Mouse (Mus musculus) stomach, embryonic 14.5 days (tissue): ENCODE data around the gene Cfap74. TPM values are rescaled to one million over a fixed set of nuclear protein-coding genes. Genes with fewer than 3 reads are reported as not detected.

ENCODE experiments used
- ATAC-seq: fragments of 200-750 bp; cut with Nextera tagmentation; 2 replicates; pipeline ENCODE4 v1.8.0; 2017; ENCODE audit warnings: low read depth, moderate TSS enrichment; ENCODE audit not compliant: insufficient number of reproducible peaks, insufficient read depth, low FRiP score
- H3K27ac ChIP-seq: fragments of 300-500 bp; sonication (generic); 2 replicates; pipeline ENCODE4 v1.5.1; 2014; ENCODE audit warnings: mild to moderate bottlenecking, low read length, moderate library complexity, mixed read lengths
- H3K27me3 ChIP-seq: fragments of 300-500 bp; sonication (generic); 2 replicates; pipeline ENCODE4 v1.6.1; 2014; ENCODE audit warnings: low read length, control low read depth, mixed read lengths; ENCODE audit not compliant: control insufficient read depth, insufficient read depth
- H3K36me3 ChIP-seq: fragments of 300-500 bp; sonication (generic); 2 replicates; pipeline ENCODE4 v1.6.1; 2014; ENCODE audit warnings: mild to moderate bottlenecking, control low read depth, low read length, moderate library complexity, mixed read lengths; ENCODE audit not compliant: control insufficient read depth, insufficient read depth
- H3K4me1 ChIP-seq: fragments of 300-500 bp; sonication (generic); 2 replicates; pipeline ENCODE4 v1.6.1; 2014; ENCODE audit warnings: low read length, control low read depth, mixed read lengths; ENCODE audit not compliant: control insufficient read depth, insufficient read depth
- H3K4me2 ChIP-seq: fragments of 300-500 bp; sonication (generic); replicated peaks from 2 replicates; pipeline ENCODE4 v1.6.1; 2014; ENCODE audit warnings: low read depth, low read length, control low read depth
- H3K4me3 ChIP-seq: fragments of 300-500 bp; sonication (generic); 2 replicates; pipeline ENCODE4 v1.5.1; 2014; ENCODE audit warnings: low read depth, low read length, control low read depth
- H3K9ac ChIP-seq: fragments of 300-500 bp; sonication (generic); replicated peaks from 2 replicates; pipeline ENCODE4 v1.6.1; 2014; ENCODE audit warnings: low read depth, mild to moderate bottlenecking, control low read depth, low read length, moderate library complexity, mixed read lengths
- H3K9me3 ChIP-seq: fragments of 300-500 bp; sonication (generic); 2 replicates; pipeline ENCODE4 v1.6.1; 2016; ENCODE audit warnings: low read depth, low read length, control low read depth; ENCODE audit not compliant: control insufficient read depth
- WGBS: fragments of 180-500 bp; shearing (Covaris S2); extraction: QIAGEN DNeasy Blood & Tissue Kit; methylation state at CpG from one replicate; pipeline ENCODE4 v1.1.7; 2014; 5-methylcytosine and 5-hydroxymethylcytosine counted together
- polyA plus RNA-seq: library from polyadenylated mRNA; unstranded; fragments of >200 nt; fragmentation: Nextera tagmentation; extraction: Ambion mirVana; gene quantifications from 2 replicates; pipeline ENCODE4 v1.2.1, GENCODE M21; 2014

The Cfap74 gene
- polyA plus RNA-seq, 1 experiment from 2014 or later: 3.8 TPM

- no peaks in the 10 kb centered on the region for H3K4me1 ChIP-seq
Observed at GRCm38 (mm10) chr4:155397511-155398221, 11.3 kb upstream of the Cfap74 start, which contains the start of gene Gabrd. Gabrd (minus strand) TSS chr4:155398112.

GRCm38 (mm10) chr4:155398222-155398540, 10.8 kb upstream of the Cfap74 start:
- peaks cover 5% of the 10 kb centered on the region; the same call in 1 of the 2 replicates for H3K27me3 ChIP-seq
- H3K9ac ChIP-seq: no peak overlapping the region
- whole genome bisulfite sequencing: 2% methylated on average over 9 of the region's 9 CpGs
- H3K4me3 ChIP-seq: peak overlapping the region; percentile 27
- peak overlapping the region; percentile 80 for H3K4me2 ChIP-seq
- H3K9me3 ChIP-seq: no peaks in the 10 kb centered on the region
- H3K27ac ChIP-seq: no peak overlapping the region
- ATAC-seq: no peak
- H3K4me1 ChIP-seq: no peaks in the 10 kb centered on the region
- H3K36me3 ChIP-seq: no peaks in the 10 kb centered on the region

More at GRCm38 (mm10) chr4:155397511-155398221, 11.3 kb upstream of the Cfap74 start, which contains the start of gene Gabrd:
- Histone ChIP-seq H3K4me2 (peak within 1 kb of the TSS; percentile 80), H3K4me3 (peak within 1 kb of the TSS; percentile 27), H3K27me3 (peaks cover 5% of the 10 kb centered on the region; the same call in 1 of the 2 replicates), H3K9ac (no peak within 1 kb of the TSS), H3K36me3 (no peaks in the 10 kb centered on the region), H3K9me3 (no peaks in the 10 kb centered on the region), H3K27ac (no peak within 1 kb of the TSS)
- ATAC-seq: peak; percentile 61; the same call in 1 of the 2 replicates
- WGBS: 1% methylated on average over 43 of the region's 57 CpGs

- 70% methylated on average over 7 of the region's 7 CpGs for WGBS
- Histone ChIP-seq H3K27me3 (peaks cover 5% of the 10 kb centered on the region; the same call in 1 of the 2 replicates), H3K9ac (no peak overlapping the region), H3K36me3 (no peaks in the 10 kb centered on the region), H3K4me1 (no peaks in the 10 kb centered on the region), H3K27ac (no peak overlapping the region), H3K4me2 (no peak overlapping the region), H3K9me3 (no peaks in the 10 kb centered on the region), H3K4me3 (no peak overlapping the region)
- no peak for ATAC-seq
Observed at GRCm38 (mm10) chr4:155401121-155401520, 7.9 kb upstream of the Cfap74 start.

GRCm38 (mm10) chr4:155402489-155402888, 6.5 kb upstream of the Cfap74 start:
- H3K4me3 ChIP-seq: no peak overlapping the region
- WGBS: 85% methylated on average over 1 of the region's 1 CpGs
- no peak overlapping the region for H3K27ac ChIP-seq
- H3K9me3 ChIP-seq: no peaks in the 10 kb centered on the region
- H3K4me1 ChIP-seq: no peaks in the 10 kb centered on the region
- ATAC-seq: no peak
- no peak overlapping the region for H3K9ac ChIP-seq
- no peaks in the 10 kb centered on the region for H3K36me3 ChIP-seq
- H3K4me2 ChIP-seq: no peak overlapping the region
- H3K27me3 ChIP-seq: no peaks in the 10 kb centered on the region

- Histone ChIP-seq H3K27me3 (no peaks in the 10 kb centered on the region), H3K9ac (no peak overlapping the region), H3K4me1 (0 out of 2 replicates have a peak, but pooled peaks cover 3% of the 10 kb centered on the region), H3K9me3 (no peaks in the 10 kb centered on the region), H3K4me2 (peak overlapping the region; percentile 70), H3K36me3 (no peaks in the 10 kb centered on the region), H3K4me3 (peak overlapping the region; percentile 45), H3K27ac (no peak overlapping the region)
- 4% methylated on average over 8 of the region's 8 CpGs for WGBS
- ATAC-seq: no peak
Observed at GRCm38 (mm10) chr4:155408695-155409057, 314 bp upstream of the Cfap74 start.

- H3K27me3 ChIP-seq: no peaks in the 10 kb centered on the region
- no peak overlapping the region for H3K27ac ChIP-seq
- no peaks in the 10 kb centered on the region for H3K36me3 ChIP-seq
- ATAC-seq: no peak
- no peak overlapping the region for H3K9ac ChIP-seq
- no peaks in the 10 kb centered on the region for H3K9me3 ChIP-seq
- H3K4me2 ChIP-seq: no peak overlapping the region
- H3K4me3 ChIP-seq: no peak overlapping the region
- WGBS: 90% methylated on average over 6 of the region's 6 CpGs
- H3K4me1 ChIP-seq: 0 out of 2 replicates have a peak, but pooled peaks cover 3% of the 10 kb centered on the region
Observed at GRCm38 (mm10) chr4:155412124-155412523, 3.1 kb downstream of the Cfap74 start.

- Histone ChIP-seq H3K4me1 (no peaks in the 10 kb centered on the region), H3K9me3 (no peaks in the 10 kb centered on the region), H3K4me2 (no peak overlapping the region), H3K36me3 (no peaks in the 10 kb centered on the region), H3K27me3 (no peaks in the 10 kb centered on the region), H3K4me3 (no peak overlapping the region), H3K27ac (no peak overlapping the region), H3K9ac (no peak overlapping the region)
- ATAC-seq: no peak
- WGBS: 88% methylated on average over 11 of the region's 11 CpGs
Observed at GRCm38 (mm10) chr4:155413641-155414335, 4.8 kb downstream of the Cfap74 start.

GRCm38 (mm10) chr4:155414656-155415235, 5.8 kb downstream of the Cfap74 start:
- Histone ChIP-seq H3K4me3 (no peak overlapping the region), H3K27ac (no peak overlapping the region), H3K4me1 (no peaks in the 10 kb centered on the region), H3K4me2 (no peak overlapping the region), H3K36me3 (no peaks in the 10 kb centered on the region), H3K9ac (no peak overlapping the region), H3K9me3 (no peaks in the 10 kb centered on the region), H3K27me3 (no peaks in the 10 kb centered on the region)
- WGBS: 78% methylated on average over 9 of the region's 9 CpGs
- ATAC-seq: no peak
